Mouse (Mus musculus) small intestine, adult 2 months (tissue): ENCODE data around the gene Ccdc13.

Experiments used
- CTCF ChIP-seq: fragments of 200-500 bp; IDR thresholded peaks from 2 replicates; pipeline ENCODE4 v1.5.1; 2012; ENCODE audit warnings: low read depth, mild to moderate bottlenecking, control low read depth, inconsistent platforms, low read length, moderate library complexity, mixed read lengths; ENCODE audit not compliant: insufficient replicate concordance, insufficient read length; ENCODE audit errors: extremely low read depth
- POLR2A ChIP-seq: fragments of 200-500 bp; IDR thresholded peaks from 2 replicates; pipeline ENCODE4 v1.6.1; 2012; ENCODE audit warnings: low read depth, mild to moderate bottlenecking, control low read depth, inconsistent platforms, low read length, moderate library complexity

GRCm38 (mm10) chr9:121761787-121762186, 77.5 kb downstream of the Ccdc13 start:
- TF ChIP-seq CTCF (no peak), POLR2A (no peak)
